Mouse (Mus musculus) left cerebral cortex, postnatal 10 days (tissue): ENCODE measurements around the gene Cabcoco1. TPM values are rescaled to one million over a fixed set of nuclear protein-coding genes. Genes with fewer than 3 reads are reported as not detected.
A peak's percentile ranks its signal among the peaks of the same experiment; 100 is the strongest.

Experiments
- DNase-seq, 2 experiments: peaks; one replicate each; pipeline ENCODE4 v3.0.0; 2021 to 2022; ENCODE audit warnings: low spot score in 2 of 2, mixed read lengths in 1 of 2; ENCODE audit errors: extremely low spot score in 1 of 2
- intact Hi-C: fragments of 180-260 bp; cut with DNase I; formaldehyde crosslinking; loops from one replicate; pipeline ENCODE4 v1.15.1; 2025
- total RNA-seq, 2 experiments: library from RNA; stranded (reverse); gene quantifications; 2 replicates each; pipeline ENCODE4 v1.2.3; 2021

Gene Cabcoco1
- total RNA-seq, 2 experiments from 2014 or later: 1.9 to 2.1 TPM

GRCm38 (mm10) chr10:68522106-68522505, 19.6 kb downstream of the Cabcoco1 start:
- no peak for DNase-seq

GRCm38 (mm10) chr10:68512433-68513019, 29.2 kb downstream of the Cabcoco1 start:
- no peak for DNase-seq
- intact Hi-C loops: no loop called here

More at GRCm38 (mm10) chr10:68522106-68522505, 19.6 kb downstream of the Cabcoco1 start:
- intact Hi-C loops: no loop called here

GRCm38 (mm10) chr10:68507741-68508140, 34.0 kb downstream of the Cabcoco1 start:
- no peak for DNase-seq
- intact Hi-C loops: no loop called here

- no peak for DNase-seq
- intact Hi-C loops: no loop called here
These were observed 35.5 kb downstream of the Cabcoco1 start for GRCm38 (mm10) chr10:68506242-68506641.

- intact Hi-C loops: no loop called here
- DNase-seq: no peak
These were observed 37.0 kb downstream of the Cabcoco1 start for GRCm38 (mm10) chr10:68504586-68505152.

GRCm38 (mm10) chr10:68501067-68501466, 40.6 kb downstream of the Cabcoco1 start:
- intact Hi-C loops: no loop called here
- DNase-seq: no peak

- DNase-seq: no peak
- intact Hi-C loops: no loop called here
These were observed 46.5 kb downstream of the Cabcoco1 start for GRCm38 (mm10) chr10:68495246-68495645.

GRCm38 (mm10) chr10:68491557-68491956, 50.1 kb downstream of the Cabcoco1 start:
- intact Hi-C loops: no loop called here
- DNase-seq: no peak

- no peak for DNase-seq
- intact Hi-C loops: no loop called here
These were observed 50.9 kb downstream of the Cabcoco1 start for GRCm38 (mm10) chr10:68490781-68491180.

- intact Hi-C loops: no loop called here
- DNase-seq: no peak
These were observed 68.9 kb downstream of the Cabcoco1 start for GRCm38 (mm10) chr10:68472799-68473198.

GRCm38 (mm10) chr10:68465737-68466327, 75.9 kb downstream of the Cabcoco1 start:
- intact Hi-C loops: loop anchor here (10.0 kb wide), 1 partner anchor 439 kb away; no protein-coding TSS in a partner anchor
- DNase-seq: no peak

- peak; percentile 59 to 90 for DNase-seq
- intact Hi-C loops: loop anchor here (10.0 kb wide), 1 partner anchor 440 kb away; no protein-coding TSS in a partner anchor
These were observed 76.8 kb downstream of the Cabcoco1 start for GRCm38 (mm10) chr10:68464943-68465342.

GRCm38 (mm10) chr10:68459784-68460183, 81.9 kb downstream of the Cabcoco1 start:
- intact Hi-C loops: loop anchor here (10.0 kb wide), 1 partner anchor 445 kb away; no protein-coding TSS in a partner anchor
- DNase-seq: no peak

- intact Hi-C loops: no loop called here
- no peak for DNase-seq
These were observed 84.7 kb downstream of the Cabcoco1 start for GRCm38 (mm10) chr10:68457019-68457418.

GRCm38 (mm10) chr10:68454541-68454940, 87.2 kb downstream of the Cabcoco1 start:
- intact Hi-C loops: no loop called here

GRCm38 (mm10) chr10:68446797-68447125, 94.9 kb downstream of the Cabcoco1 start:
- intact Hi-C loops: no loop called here
- DNase-seq: no peak

More at GRCm38 (mm10) chr10:68454541-68454940, 87.2 kb downstream of the Cabcoco1 start:
- no peak for DNase-seq

GRCm38 (mm10) chr10:68445876-68446796, 95.6 kb downstream of the Cabcoco1 start:
- intact Hi-C loops: no loop called here

GRCm38 (mm10) chr10:68445244-68445811, 96.4 kb downstream of the Cabcoco1 start:
- no peak for DNase-seq
- intact Hi-C loops: no loop called here

More at GRCm38 (mm10) chr10:68445876-68446796, 95.6 kb downstream of the Cabcoco1 start:
- DNase-seq: no peak
